Mouse (Mus musculus) embryo, embryonic 9.5 days (tissue): ENCODE results near the gene Tesc.

Experiments used
- DNase-seq: peaks from one replicate; pipeline ENCODE4 v3.0.0-alpha.2; 2017; ENCODE audit errors: extremely low spot score

Tesc gene

DNA sequence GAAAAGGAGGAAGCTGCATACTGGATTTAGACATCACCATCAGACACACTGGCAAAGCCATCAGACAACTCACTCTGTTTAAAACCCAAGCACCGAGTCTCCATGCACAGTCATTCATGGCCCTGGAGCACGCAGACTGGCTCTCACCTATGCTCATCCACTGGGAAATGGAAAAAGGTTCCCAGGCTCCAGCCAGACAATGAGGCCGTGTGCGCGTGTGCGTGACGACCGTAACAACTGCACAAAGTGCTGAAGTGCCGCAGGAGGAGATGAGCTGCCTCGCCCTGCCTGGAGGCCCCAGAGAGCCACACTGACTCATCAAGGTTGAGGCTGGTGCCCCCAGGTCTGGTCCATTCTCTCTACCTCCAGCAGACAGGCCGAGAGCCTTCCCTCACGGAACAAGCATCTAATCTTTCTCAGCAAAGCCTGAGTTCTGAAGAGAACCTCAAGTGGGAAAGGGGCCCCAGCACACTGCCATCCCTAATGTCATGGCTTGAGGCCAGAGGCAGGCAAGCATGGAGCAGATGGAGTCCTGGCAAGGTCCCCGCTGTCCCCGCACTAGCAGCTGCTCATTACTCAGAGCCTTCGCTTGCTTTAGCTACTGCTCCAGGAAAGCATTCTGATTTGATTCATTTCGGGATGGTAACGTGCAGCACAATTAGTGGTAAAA is 80.7 kb downstream of the Tesc start:
- no peak for DNase-seq

DNA sequence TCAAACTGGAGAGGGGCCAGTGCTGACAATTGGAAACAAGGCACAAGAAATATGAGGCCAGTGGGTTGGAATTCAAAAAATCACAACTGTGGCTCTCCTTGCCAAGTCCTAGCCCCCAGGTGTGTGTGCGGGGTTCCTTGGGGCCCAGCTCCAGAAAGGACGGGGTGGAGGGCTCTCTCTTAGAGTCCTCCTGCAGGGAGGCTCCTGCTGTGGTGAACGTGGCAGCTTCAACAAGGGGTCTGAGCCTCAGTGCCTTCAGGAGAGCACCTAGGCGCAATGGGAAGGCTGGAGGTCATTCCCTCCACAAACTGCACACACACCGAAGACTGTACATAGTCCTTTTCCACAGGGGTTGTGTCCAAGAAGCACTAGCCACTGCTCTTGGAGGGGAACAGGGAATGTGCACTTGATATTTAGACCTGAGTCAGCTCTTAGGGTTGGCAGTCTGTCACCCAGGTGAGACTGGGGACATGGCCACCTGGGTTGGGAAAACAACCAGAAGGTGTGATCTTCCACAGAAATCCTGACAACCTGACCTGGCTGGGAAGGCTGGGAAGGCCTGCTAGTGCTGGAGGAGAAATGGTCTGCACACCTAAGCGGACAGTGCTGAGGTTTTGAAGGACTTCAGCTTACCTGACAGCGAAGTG is 81.4 kb downstream of the Tesc start:
- DNase-seq, result no peak
